Mouse (Mus musculus): Measurements from ENCODE around the gene Naga. TPM values are rescaled to one million over a fixed set of nuclear protein-coding genes. Genes with fewer than 3 reads are reported as not detected.

The Naga gene
- 79.6 and 86.8 TPM in 2 replicates for polyA plus RNA-seq (2015; fragmentation: Nextera tagmentation; extraction: Ambion mirVana)

DNA sequence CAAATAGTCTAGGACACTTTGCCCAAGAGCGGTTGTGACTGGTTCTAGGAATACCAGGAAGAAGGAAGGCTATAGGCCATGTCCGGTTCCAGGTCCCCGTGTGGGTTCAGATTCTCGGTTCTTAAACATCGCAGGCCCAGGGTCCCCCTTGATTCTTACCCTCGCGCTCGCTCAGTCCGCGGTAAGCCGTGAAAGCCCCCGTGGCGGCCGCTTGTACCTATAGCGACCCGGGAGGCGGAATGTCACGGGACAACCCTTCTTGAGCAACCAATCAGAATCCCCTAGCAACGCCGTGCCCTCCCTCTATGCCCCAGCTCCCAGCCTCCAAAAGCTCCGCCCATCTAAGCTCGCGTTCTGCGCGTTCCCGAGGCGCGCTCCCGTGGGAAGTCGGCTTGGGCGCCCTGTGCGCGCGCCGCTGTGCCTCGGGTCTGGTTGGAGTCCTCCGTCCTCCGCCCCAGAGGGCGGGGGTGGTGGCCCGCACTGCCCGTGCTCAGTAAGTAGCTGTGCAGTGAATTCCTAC, at the start of gene Naga, which contains the start of the genes Pheta2 and Smdt1:
Naga (minus strand) TSS at position 333 of the 520 bp plus-strand sequence.
Pheta2 (plus strand) TSS at position 350 of the 520 bp plus-strand sequence.
Smdt1 (plus strand) TSS at position 367 of the 520 bp plus-strand sequence.
- no peaks in the 10 kb centered on the region for H3K27me3 ChIP-seq (replicated peaks)
- ATAC-seq (ENCODE audit: insufficient read depth, low FRiP score, low read depth): peak; percentile 89
- peak within 1 kb of the TSS; percentile 65 for H3K4me3 ChIP-seq (replicated peaks)
- 0 out of 2 replicates have a peak, but pooled peaks cover 6% of the 10 kb centered on the region for H3K36me3 ChIP-seq
- peak within 1 kb of the TSS; percentile 53 for H3K9ac ChIP-seq
- 0% methylated on average over 41 of the region's 41 CpGs for WGBS
- no peaks in the 10 kb centered on the region for H3K9me3 ChIP-seq
- H3K4me1 ChIP-seq: peaks cover 38% of the 10 kb centered on the region
- H3K27ac ChIP-seq: peak within 1 kb of the TSS; percentile 88
- H3K4me2 ChIP-seq: peak within 1 kb of the TSS; percentile 67

DNA sequence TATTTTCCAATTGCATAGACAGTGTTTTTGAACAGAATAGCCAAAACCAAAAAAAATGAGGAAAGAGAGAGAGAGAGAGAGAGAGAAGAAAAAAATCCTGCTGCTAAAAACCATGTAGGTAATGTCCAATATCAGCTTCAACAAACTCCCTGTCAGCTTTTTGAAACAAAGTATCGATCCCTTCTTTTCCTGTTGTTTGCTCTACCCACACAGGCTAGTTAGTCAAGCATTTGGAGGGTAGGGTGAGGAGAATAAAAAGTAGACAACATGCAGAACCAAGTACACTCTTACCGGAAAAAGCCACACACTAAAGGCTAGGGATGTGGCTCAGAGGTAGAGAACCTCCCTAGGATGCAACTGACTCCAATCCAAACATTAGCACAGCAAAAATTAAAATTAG, 47.0 kb upstream of the Naga start:
- ATAC-seq (ENCODE audit: insufficient read depth, low FRiP score, low read depth): no peak
- H3K4me3 ChIP-seq (replicated peaks): no peak overlapping the region
- WGBS: 71% methylated on average over 2 of the region's 2 CpGs
- H3K4me2 ChIP-seq: no peak overlapping the region
- H3K27ac ChIP-seq: no peak overlapping the region
- H3K27me3 ChIP-seq (replicated peaks): no peaks in the 10 kb centered on the region
- H3K9me3 ChIP-seq: no peaks in the 10 kb centered on the region
- H3K4me1 ChIP-seq: 0 out of 2 replicates have a peak, but pooled peaks cover 3% of the 10 kb centered on the region
- H3K36me3 ChIP-seq: no peaks in the 10 kb centered on the region
- no peak overlapping the region for H3K9ac ChIP-seq

DNA sequence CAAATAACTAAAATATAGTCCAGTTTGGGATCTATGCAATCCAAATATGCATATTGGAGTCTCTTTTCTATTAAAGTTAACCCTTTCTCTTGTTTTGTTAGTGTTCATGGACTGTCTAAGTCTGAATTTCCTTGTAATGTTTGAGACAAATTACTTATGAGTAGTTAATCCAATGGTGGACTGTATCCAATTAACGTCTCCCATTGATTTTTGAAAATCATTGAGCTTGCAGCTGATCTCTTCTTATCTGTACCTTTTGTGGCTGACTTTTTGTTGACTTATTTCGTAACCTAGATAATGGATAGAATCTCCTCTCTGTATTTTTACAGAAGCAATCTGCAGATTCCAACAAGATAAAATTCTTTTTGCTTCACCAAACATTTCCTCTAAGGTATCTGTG, 43.7 kb upstream of the Naga start:
- ATAC-seq (ENCODE audit: insufficient read depth, low FRiP score, low read depth): no peak
- Histone ChIP-seq H3K36me3 (no peaks in the 10 kb centered on the region), H3K4me1 (0 out of 2 replicates have a peak, but pooled peaks cover 21% of the 10 kb centered on the region), H3K4me3 (replicated peaks) (no peak overlapping the region), H3K9ac (no peak overlapping the region), H3K27ac (no peak overlapping the region), H3K27me3 (replicated peaks) (no peaks in the 10 kb centered on the region), H3K9me3 (no peaks in the 10 kb centered on the region), H3K4me2 (no peak overlapping the region)
- 83% methylated on average over 2 of the region's 2 CpGs for WGBS

DNA sequence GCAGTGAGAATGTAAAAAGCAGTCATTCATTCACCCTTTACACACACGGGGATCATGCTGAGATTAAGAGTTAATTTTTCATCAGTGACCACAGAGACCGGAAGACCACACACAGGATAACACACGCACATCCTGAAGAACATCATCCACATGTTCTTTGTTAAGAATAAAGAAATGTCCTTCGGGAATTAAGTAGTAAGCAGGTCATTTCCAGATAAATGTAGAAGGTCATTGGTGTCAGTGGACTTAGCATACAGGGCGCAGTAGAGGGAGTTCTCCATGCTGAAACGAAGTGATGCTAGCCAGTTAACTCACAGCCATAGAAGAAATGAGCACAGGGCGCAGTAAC, 42.0 kb upstream of the Naga start:
- peak overlapping the region; percentile 12; the same call in 1 of the 2 replicates for H3K4me3 ChIP-seq (replicated peaks)
- 28% methylated on average over 7 of the region's 7 CpGs for WGBS
- no peak overlapping the region for H3K27ac ChIP-seq
- no peak for ATAC-seq (ENCODE audit: insufficient read depth, low FRiP score, low read depth)
- peak overlapping the region; percentile 88 for H3K4me2 ChIP-seq
- no peak overlapping the region for H3K9ac ChIP-seq
- H3K4me1 ChIP-seq: 0 out of 2 replicates have a peak, but pooled peaks cover 25% of the 10 kb centered on the region
- no peaks in the 10 kb centered on the region for H3K9me3 ChIP-seq
- H3K27me3 ChIP-seq (replicated peaks): no peaks in the 10 kb centered on the region
- no peaks in the 10 kb centered on the region for H3K36me3 ChIP-seq

DNA sequence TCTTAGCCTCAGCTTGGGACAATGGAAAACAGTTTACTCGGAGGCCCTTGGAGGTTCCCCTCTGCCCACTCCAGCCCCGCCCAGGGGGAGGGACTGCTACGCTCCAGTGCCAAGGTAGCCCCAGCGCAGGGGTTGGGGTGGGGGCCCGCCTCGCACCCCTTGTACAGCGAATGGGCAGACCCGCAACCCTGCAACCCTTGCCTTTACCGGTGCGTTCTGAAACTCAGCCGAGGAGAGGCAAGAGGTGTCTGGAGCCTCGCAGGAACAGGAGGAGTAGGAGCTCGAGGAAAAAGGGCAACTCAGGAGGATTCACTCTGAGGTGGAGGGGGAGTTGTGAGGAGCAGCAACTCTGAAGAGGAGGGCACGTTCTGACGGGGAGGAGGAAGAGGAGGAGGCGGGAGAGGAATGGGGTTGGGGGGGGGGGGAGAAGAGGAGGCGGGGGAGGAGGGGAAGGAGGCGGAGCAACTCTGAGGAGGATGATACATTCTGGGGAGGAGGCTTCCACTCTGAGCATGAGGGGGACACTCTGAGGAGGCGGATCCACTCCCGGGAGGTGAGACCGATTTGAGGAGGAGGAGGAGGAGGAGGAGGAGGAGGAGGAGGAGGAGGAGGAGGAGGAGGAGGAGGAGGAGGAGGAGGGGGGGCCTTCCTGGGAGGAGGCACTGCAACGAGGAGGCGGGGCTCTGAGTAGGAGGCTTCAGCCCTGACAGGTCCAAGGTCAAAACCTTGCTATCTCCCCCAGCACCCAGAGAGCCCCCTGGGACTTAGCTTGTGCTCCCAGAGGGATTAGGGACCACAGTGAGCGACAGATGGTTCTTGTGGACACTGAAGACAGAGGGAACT, 41.4 kb upstream of the Naga start, which contains the start of gene Cyp2d22:
Cyp2d22 (minus strand) TSS at position 390 of the 843 bp plus-strand sequence.
- no peaks in the 10 kb centered on the region for H3K9me3 ChIP-seq
- H3K4me3 ChIP-seq (replicated peaks): peak within 1 kb of the TSS; percentile 45
- H3K4me1 ChIP-seq: 0 out of 2 replicates have a peak, but pooled peaks cover 25% of the 10 kb centered on the region
- H3K27ac ChIP-seq: peak within 1 kb of the TSS; percentile 75
- no peaks in the 10 kb centered on the region for H3K27me3 ChIP-seq (replicated peaks)
- WGBS: 1% methylated on average over 17 of the region's 24 CpGs
- ATAC-seq (ENCODE audit: insufficient read depth, low FRiP score, low read depth): peak; percentile 54
- H3K4me2 ChIP-seq: peak within 1 kb of the TSS; percentile 88
- 0 out of 2 replicates have a peak within 1 kb of the TSS, but pooled peaks have one; percentile 26 for H3K9ac ChIP-seq
- no peaks in the 10 kb centered on the region for H3K36me3 ChIP-seq

DNA sequence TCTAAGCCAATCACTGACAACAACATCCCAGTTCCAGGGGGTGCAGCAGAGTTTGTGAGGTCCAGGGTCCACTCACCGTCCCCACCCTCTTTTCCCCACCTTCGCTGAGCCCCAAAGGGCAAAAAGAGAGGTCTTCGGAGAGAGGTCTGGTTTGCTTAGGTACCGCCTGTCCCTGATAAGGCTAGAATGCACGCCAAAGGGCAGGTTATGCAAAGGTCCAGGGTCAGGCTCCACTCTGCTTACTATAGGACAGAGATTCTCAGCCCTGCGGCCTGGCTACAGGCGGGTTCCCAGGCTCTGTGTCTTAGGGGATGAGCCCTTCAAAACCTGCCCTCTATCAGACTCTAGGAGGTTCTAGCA, 40.8 kb upstream of the Naga start:
- Histone ChIP-seq H3K4me1 (0 out of 2 replicates have a peak, but pooled peaks cover 25% of the 10 kb centered on the region), H3K4me2 (peak overlapping the region; percentile 88), H3K4me3 (replicated peaks) (peak overlapping the region; percentile 45), H3K27ac (peak overlapping the region; percentile 75), H3K9me3 (no peaks in the 10 kb centered on the region), H3K9ac (0 out of 2 replicates have a peak overlapping the region, but pooled peaks have one; percentile 26), H3K27me3 (replicated peaks) (no peaks in the 10 kb centered on the region), H3K36me3 (no peaks in the 10 kb centered on the region)
- 19% methylated on average over 7 of the region's 7 CpGs for WGBS
- peak; percentile 58 for ATAC-seq (ENCODE audit: insufficient read depth, low FRiP score, low read depth)

DNA sequence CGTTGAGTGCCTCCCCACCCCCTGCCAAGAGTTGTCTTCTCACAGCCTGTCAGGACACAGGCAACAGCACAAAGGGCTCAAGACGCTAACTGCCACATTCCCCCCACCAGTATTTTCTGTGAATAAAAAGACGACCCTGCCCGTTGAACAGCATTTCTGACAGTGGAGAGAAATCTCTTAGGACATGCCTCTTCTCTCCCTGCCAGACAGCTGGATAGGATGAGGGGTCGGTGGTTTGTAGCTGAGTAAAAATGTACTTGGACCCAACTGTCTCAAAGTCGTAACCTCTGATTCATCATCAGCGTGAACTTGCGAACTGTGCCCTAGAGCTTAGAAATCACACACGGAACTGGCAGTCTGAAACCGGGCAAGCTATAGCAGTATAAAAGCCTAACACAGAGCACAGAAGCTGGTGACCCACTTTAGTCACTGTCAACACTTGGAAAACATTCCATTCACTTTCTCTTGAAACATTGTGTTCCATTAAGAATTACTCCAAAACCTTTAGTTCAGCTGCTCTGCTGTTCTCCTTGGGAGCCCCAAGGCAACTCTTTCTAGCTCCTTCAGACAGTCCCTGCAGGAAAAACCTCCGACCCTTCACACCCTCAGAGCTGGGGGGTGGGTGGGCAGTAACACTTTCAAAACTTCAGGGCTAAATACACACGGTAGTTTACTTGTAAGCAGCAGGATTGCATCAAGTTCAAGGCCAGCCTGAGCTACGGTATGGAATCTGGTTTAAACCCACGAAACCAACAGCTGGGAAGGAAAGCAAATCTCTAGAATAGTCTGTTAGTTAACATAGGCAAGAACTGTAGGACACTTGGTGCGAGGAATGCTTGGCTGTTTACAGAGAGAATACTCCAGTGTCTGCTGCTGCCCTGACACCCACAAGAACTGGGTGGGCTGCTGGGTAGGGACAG, 39.8 kb upstream of the Naga start:
- no peaks in the 10 kb centered on the region for H3K27me3 ChIP-seq (replicated peaks)
- WGBS: 36% methylated on average over 15 of the region's 15 CpGs
- H3K4me1 ChIP-seq: 0 out of 2 replicates have a peak, but pooled peaks cover 25% of the 10 kb centered on the region
- ATAC-seq (ENCODE audit: insufficient read depth, low FRiP score, low read depth): no peak
- peak overlapping the region; percentile 75 for H3K27ac ChIP-seq
- H3K4me2 ChIP-seq: peak overlapping the region; percentile 88
- H3K36me3 ChIP-seq: no peaks in the 10 kb centered on the region
- H3K9me3 ChIP-seq: no peaks in the 10 kb centered on the region
- H3K9ac ChIP-seq: no peak overlapping the region
- peak overlapping the region; percentile 6; the same call in 1 of the 2 replicates for H3K4me3 ChIP-seq (replicated peaks)

DNA sequence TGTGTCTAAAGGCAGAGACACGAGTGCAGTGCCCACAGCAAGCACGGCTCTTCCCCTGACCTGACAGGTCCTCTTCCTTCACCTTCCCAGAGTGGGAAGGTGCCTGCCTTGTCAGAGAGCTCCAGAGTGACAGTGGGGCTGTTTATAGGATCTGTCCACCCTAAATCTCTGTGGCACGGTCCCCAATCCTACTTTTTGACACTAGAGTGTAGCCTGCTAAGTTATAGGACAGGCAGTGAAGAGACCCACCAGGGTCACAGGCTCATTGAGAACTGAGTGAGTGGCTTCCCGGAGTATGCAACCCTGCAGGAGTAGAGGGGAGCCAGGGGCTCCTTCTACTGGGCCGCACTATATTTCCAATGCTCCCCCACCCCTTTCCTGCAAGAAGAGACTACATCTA, 39.0 kb upstream of the Naga start:
- ATAC-seq (ENCODE audit: insufficient read depth, low FRiP score, low read depth): no peak
- peak overlapping the region; percentile 88; the same call in 1 of the 2 replicates for H3K4me2 ChIP-seq
- H3K4me3 ChIP-seq (replicated peaks): no peak overlapping the region
- 0 out of 2 replicates have a peak, but pooled peaks cover 25% of the 10 kb centered on the region for H3K4me1 ChIP-seq
- no peaks in the 10 kb centered on the region for H3K27me3 ChIP-seq (replicated peaks)
- peak overlapping the region; percentile 75; the same call in 1 of the 2 replicates for H3K27ac ChIP-seq
- no peak overlapping the region for H3K9ac ChIP-seq
- no peaks in the 10 kb centered on the region for H3K9me3 ChIP-seq
- 70% methylated on average over 5 of the region's 5 CpGs for WGBS
- H3K36me3 ChIP-seq: no peaks in the 10 kb centered on the region

DNA sequence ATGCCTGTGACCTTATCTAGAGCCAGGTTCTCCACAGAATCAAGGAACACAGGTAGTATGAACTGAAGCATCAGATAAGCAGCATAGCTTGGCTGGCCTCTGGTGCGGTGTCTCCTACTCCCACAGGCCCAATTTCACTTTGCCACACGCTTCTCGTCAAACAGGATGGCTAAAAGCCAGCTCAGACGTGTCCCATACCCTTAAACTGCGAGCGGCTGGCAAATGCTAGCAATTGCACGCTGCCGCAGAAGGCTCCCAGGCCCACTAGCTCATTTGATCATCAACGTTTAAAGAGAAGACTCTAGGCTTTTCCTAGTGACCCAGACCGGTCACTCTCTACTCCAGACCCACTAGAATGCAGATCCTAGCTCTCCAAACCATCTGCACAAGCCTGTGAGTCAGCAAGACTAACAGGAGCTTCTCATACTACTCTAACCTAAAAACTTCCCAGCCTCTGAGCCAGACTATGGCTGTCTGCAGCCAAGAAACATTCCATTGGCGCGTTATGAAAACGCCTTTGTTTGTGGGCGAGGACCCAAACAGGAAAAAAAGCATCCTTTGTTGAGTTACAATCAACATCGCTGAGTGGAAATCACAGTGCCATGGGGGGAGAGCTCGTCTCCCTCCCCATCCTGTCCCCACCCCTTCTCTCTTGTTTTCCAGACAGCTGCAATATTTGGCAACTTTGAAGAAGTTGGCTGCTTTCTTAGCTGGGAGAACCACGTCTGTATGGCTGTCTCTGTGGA, 37.8 kb upstream of the Naga start:
- no peak for ATAC-seq (ENCODE audit: insufficient read depth, low FRiP score, low read depth)
- Histone ChIP-seq H3K27ac (peak overlapping the region; percentile 66), H3K4me2 (no peak overlapping the region), H3K9me3 (no peaks in the 10 kb centered on the region), H3K27me3 (replicated peaks) (no peaks in the 10 kb centered on the region), H3K4me3 (replicated peaks) (no peak overlapping the region), H3K36me3 (no peaks in the 10 kb centered on the region), H3K9ac (no peak overlapping the region), H3K4me1 (0 out of 2 replicates have a peak, but pooled peaks cover 25% of the 10 kb centered on the region)
- 60% methylated on average over 17 of the region's 17 CpGs for WGBS

DNA sequence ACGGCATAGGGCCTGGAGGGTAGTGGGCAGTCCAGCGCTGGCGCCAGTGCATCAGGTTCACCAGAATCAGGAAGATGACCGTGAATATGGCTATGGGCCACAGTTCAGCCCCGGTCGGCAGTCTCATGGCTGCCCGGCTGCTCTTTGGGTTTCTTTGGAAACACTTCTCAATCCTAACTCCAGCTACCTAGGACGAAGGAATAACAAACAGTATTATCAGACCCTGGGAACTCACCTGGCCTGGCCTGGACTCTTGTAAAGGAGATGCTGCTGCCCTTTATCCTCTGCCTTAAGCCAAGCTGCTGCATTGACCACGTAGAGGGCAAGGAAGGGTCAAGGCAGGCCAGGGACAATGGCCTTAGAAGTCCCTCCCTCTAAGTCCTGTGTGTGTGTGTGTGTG, 37.1 kb upstream of the Naga start:
- H3K27me3 ChIP-seq (replicated peaks): no peaks in the 10 kb centered on the region
- no peaks in the 10 kb centered on the region for H3K9me3 ChIP-seq
- H3K36me3 ChIP-seq: no peaks in the 10 kb centered on the region
- no peak overlapping the region for H3K9ac ChIP-seq
- H3K4me2 ChIP-seq: no peak overlapping the region
- no peak overlapping the region; the same call in 1 of the 2 replicates for H3K27ac ChIP-seq
- no peak for ATAC-seq (ENCODE audit: insufficient read depth, low FRiP score, low read depth)
- 0 out of 2 replicates have a peak, but pooled peaks cover 23% of the 10 kb centered on the region for H3K4me1 ChIP-seq
- WGBS: 86% methylated on average over 9 of the region's 9 CpGs
- no peak overlapping the region for H3K4me3 ChIP-seq (replicated peaks)

Measured in stomach, embryonic 15.5 days (tissue).